Mouse (Mus musculus) left cerebral cortex, adult 2 months (tissue): ENCODE data around the gene Adprhl1. TPM values are rescaled to one million over a fixed set of nuclear protein-coding genes. Genes with fewer than 3 reads are reported as not detected.

Experiments used
- DNase-seq, 2 experiments: peaks; one replicate each; pipeline ENCODE4 v3.0.0; 2021 to 2022; ENCODE audit warnings: low spot score in 2 of 2, mixed read lengths in 1 of 2; ENCODE audit errors: extremely low spot score in 1 of 2
- H3K27ac ChIP-seq: fragments of 200-600 bp; 2 replicates; pipeline ENCODE4 v1.8.1; 2022
- H3K4me3 ChIP-seq: fragments of 200-600 bp; 2 replicates; pipeline ENCODE4 v1.8.1; 2022
- CTCF ChIP-seq: fragments of 200-600 bp; IDR thresholded peaks from 2 replicates; pipeline ENCODE4 v1.8.1; 2022; ENCODE audit warnings: antibody characterized with exemption, mild to moderate bottlenecking, moderate library complexity
- intact Hi-C: fragments of 180-260 bp; cut with DNase I; formaldehyde crosslinking; loops from one replicate; pipeline ENCODE4 v1.15.1; 2025
- total RNA-seq, 2 experiments: library from RNA; stranded (reverse); gene quantifications; 2 replicates each; pipeline ENCODE4 v1.2.3; 2021

Adprhl1 gene
- total RNA-seq, 2 experiments from 2014 or later, result 1.4 to 1.7 TPM

DNA sequence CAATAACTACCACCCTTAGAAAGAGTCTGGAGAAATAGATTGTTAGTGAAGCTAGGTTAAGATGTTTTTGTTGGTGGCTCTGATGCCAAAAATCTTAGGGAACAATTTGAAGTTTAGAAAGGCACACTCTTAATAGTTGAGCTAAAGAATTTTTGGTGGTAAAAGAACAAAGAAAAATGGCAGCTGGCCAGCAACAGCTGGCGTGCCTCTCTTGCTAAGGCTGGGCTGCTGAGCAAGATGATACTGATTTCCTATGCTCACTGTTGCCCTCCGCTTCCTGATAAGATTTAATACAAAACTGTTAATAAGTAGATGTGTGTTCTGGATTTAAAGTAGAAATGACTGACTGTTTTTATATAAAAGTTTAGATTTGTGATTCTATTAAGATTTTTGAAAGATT is 13.6 kb upstream of the Adprhl1 start:
- intact Hi-C loops, result no loop called here
- DNase-seq, result no peak
- TF ChIP-seq CTCF, result no peak
- Histone ChIP-seq H3K27ac (no peak overlapping the region), H3K4me3 (no peak overlapping the region)

DNA sequence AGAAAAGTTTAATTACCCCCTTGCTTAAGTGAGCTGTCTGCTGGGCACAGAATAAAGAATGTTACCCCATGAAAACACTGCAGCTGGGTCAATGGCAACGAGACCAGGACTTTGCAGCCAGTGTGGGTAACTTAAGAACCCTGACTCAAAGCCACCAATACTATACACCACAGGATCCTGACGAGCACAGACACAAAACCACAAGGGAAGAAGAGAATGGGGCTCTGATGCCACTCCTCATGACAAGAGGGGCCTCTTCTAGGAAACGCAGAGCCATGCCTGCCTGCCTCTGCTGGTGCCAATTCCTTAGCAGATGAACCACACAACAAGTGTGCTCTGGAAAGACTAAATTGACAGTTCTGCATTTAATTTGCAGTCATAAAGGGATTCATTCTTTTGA is 9.4 kb upstream of the Adprhl1 start:
- intact Hi-C loops, result no loop called here
- H3K27ac ChIP-seq, result no peak overlapping the region
- no peak for DNase-seq
- no peak overlapping the region for H3K4me3 ChIP-seq
- TF ChIP-seq CTCF, result no peak

DNA sequence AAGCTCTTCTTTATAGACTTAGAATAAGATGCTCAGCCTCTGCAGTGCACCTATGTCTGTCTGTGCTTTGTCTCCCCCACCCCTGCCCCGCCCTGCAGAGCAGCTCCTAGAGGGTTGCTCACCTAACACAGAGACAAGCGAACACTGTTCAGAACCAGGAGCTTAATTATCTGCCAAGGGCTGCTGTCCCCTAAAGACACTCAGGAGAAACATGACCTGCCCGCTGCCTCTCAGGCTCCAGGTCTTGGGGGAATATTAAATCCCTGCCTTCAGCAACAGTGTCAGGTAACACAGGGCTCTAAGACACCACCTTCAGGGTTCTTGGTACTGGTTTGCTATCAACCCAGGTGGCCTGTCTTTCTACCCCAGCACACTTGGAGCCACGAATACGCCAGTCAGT is 549 bp downstream of the Adprhl1 start:
- no peak for DNase-seq
- Histone ChIP-seq H3K27ac (no peak overlapping the region), H3K4me3 (no peak overlapping the region)
- TF ChIP-seq CTCF, result no peak
- intact Hi-C loops, result loop anchor here (5.0 kb wide), 2 partner anchors 96 to 121 kb away; partner anchors contain the start of gene Lamp1

DNA sequence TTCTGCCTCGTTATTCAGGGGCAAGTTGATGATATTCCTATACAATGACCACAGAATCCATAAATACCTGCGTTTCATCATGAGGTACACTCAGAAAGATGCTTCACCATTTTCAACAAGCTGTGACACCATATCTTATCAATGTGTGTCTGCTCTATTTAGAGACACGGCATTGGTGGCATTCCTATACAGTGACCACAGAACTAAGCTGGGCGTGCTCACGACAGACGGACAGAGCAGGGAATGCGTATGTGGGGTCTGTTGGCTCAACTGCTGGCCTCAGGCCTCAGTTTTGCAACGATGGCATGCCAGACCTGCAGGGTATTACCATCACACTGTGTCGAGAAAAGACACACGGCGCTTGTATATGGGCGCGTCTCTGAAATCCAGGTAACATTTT is 1.1 kb downstream of the Adprhl1 start:
- intact Hi-C loops, result loop anchor here (5.0 kb wide), 2 partner anchors 96 to 121 kb away; partner anchors contain the start of gene Lamp1
- TF ChIP-seq CTCF, result no peak
- Histone ChIP-seq H3K27ac (no peak overlapping the region), H3K4me3 (no peak overlapping the region)
- no peak for DNase-seq

DNA sequence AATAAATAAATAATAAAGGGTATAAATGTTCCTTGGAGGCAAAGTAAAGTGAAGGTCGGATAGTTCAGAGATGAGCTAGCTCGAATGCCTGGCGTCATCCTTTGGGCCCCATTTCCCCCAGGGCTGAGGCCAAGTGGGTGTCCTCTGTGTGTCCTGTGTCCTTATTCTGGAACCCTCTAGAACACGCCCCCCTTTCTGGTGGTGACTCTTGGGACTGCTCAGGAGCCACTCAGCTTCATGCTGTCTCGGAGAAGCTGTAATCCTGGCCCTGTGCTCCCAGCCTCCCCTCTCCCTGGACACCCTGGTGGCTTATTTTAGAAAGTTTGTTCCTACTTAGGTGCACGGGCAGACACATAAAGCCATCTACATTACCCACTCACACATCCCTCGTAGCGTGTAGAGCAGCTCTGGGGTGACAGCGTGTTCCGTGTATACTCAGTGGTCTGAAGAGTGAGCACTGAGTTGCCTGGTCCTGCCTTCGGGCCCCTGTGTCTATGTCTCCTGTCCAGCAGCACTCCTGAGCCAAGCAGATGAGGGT is 9.6 kb downstream of the Adprhl1 start:
- Histone ChIP-seq H3K4me3 (no peak overlapping the region), H3K27ac (no peak overlapping the region)
- TF ChIP-seq CTCF, result no peak
- intact Hi-C loops, result no loop called here
- DNase-seq, result no peak

DNA sequence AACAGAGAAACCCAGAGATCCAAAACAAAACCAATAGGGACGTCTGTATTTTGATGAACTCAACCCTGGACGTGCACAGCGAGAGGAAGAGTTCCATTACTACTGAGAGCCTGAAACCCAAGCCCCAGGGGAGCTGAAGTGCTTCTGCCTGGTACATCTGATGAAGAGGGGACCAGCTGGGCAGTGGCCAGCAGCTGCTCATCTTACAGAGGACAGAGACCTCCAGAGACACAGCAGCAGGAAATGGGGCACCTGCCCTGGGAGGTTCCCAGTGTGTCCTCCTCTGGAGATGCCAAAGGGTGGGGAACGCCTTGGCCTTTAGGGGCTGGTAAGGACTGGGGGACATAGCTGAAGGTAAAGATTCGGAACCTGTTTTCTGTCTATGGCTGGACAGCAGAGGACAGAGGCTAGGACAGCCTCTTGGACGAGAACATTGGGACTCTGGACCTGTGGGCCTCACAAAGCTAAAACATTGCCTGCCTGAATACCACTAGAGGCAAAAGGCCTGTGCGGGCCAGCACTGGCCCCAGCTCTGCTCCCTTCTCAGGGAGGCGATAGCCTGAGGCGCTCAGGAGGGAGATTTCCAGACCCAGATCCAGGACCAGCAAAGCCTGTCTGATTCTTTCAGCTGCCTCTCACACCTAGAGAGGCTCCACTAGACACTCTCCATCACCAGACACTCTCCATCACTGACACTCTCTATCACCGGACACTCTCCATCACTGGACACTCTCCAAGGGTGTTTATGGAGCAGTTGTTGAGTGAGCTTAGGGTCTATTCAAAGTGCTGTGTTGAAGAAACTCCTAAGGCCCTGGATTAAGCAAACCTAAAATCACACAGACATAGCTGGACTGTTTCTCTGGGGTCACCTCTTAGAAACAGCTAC is 10.7 kb downstream of the Adprhl1 start:
- no peak overlapping the region for H3K4me3 ChIP-seq
- H3K27ac ChIP-seq, result no peak overlapping the region
- TF ChIP-seq CTCF, result no peak
- DNase-seq, result no peak
- intact Hi-C loops, result no loop called here

DNA sequence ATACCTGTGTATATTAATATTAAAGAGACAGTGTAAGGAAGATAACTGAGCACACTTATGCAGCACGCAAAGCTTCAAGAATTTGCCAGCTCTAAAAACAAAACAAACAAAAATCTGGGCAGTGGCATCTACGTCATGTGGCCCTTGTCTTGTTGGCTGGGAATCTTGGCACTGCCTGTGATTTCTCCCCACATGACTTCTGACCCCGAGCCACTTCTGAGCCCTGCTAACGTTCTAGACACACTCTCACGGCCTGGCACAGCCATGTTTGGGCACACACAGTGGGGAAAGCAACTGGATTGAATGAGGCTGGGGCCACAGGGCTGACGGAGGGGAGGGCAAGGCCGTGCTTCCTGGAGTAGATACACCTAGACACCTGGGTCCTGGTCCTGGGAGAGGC is 13.3 kb downstream of the Adprhl1 start:
- Histone ChIP-seq H3K4me3 (no peak overlapping the region), H3K27ac (no peak overlapping the region)
- no peak for TF ChIP-seq CTCF
- intact Hi-C loops, result no loop called here
- no peak for DNase-seq

DNA sequence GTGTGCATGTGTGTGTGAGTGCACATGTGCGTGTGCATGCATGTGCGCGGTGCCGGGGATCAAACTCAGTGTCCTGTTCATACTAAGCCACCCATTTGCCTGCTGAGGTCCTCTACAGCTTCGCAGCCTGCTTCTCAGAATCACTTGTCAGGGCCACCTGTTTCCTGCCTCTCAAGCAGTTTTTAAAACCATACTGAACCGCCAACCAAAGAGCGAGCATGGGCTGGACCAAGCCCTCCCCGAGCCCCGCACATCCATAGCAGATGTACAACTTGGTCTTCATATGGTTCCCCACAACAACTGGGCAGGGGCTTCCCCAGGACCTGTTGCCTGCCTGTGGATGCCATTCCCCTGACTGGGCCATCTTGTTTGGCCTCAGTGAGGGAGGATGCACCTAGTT is 13.9 kb downstream of the Adprhl1 start:
- no peak for TF ChIP-seq CTCF
- no peak for DNase-seq
- intact Hi-C loops, result no loop called here
- Histone ChIP-seq H3K27ac (no peak overlapping the region), H3K4me3 (no peak overlapping the region)

DNA sequence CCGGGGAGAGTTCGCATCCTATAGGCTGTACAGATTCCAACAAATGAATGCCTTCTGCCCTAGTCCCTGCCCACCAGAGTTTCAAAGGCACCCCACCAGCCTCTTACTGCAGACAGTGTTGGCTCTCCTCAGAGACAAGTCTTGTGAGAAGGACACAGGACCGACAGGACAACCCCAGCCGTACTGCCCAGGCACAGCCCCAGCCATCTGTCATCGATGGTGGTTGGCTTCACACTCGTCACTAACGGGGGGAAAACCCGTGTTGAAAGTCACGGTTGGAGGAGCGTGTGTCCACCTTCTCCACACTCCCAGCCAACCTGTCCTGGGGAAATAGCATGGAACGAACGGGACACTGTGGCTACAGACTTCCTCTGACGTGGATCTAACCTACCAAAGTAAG is 19.2 kb downstream of the Adprhl1 start:
- intact Hi-C loops, result no loop called here
- no peak for TF ChIP-seq CTCF
- H3K27ac ChIP-seq, result no peak overlapping the region
- DNase-seq, result no peak
- H3K4me3 ChIP-seq, result no peak overlapping the region

DNA sequence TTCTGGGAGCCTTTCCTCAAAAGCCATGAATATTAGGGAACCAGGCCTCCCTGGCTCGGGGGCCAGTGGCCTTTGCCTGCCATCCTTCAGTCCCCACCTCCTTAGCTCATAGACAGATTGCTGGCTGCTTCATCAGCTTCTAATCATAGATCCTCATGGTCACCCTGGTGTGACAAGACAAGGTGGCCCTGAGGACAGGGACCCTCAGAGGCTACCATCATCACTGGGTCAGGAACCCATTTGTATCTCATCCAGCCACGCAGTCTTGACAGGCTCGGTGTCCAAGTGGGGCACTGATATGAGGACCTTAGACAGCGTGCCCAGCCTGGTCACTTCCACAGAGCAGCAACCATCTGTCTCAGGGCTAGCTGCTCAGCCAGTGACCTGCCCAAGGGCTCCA is 23.5 kb downstream of the Adprhl1 start:
- TF ChIP-seq CTCF, result no peak
- intact Hi-C loops, result no loop called here

DNA sequence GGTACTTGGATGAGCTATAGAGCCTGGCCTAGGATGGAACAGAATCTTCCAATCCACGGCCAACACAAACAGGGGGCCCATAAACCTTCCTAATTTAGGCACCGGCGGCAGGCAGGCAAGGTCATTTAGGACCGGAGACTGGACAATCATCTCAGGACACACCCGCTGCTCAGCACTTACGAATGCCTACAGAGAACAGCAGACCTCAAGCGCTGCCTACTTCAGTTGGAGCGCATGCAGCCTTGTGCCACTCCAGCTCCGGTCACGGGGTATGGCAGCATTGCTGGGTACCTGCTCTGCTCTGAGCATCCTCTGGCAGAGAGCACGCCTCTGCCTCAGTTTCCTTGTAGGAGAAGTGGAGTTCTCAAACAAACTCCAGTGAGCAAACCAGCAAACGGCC is 24.2 kb downstream of the Adprhl1 start:
- DNase-seq, result no peak
- no peak overlapping the region for H3K27ac ChIP-seq
- H3K4me3 ChIP-seq, result no peak overlapping the region
- TF ChIP-seq CTCF, result no peak
- intact Hi-C loops, result no loop called here

More for the DNA sequence above, 23.5 kb downstream of the Adprhl1 start:
- Histone ChIP-seq H3K27ac (no peak overlapping the region), H3K4me3 (no peak overlapping the region)
- no peak for DNase-seq

DNA sequence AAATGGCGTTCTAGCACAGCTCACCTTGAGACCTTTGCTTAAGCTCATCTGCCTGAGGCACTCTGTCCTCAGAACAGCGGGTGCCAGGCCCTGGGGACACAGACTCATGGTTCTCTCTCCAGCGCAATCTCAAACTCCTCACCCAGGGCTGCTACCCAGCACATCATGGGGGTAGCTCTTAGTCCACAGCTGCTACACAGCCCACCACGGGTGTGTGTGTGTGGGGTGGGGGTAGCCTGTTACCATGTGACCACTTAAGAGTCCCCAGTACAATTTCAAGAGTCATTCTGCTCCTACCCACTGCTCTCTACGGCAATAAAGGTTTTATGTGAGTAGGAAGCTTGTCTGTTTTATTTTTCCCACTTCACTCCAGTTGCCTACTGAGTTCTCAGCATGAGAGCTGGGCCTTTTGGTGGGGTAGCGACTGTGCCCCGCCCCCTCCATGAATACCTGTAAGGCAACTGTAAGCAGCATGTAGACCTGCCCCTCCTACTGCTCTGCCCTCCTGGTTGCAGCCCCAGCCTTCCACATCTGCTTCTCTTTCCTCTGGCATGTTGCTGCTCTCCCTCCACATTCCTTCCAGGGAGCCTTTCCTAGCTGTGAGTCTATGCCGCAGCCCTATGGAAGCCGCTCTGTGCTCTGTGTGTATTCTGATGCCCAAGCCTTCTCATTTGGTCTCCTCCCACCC is 24.9 kb downstream of the Adprhl1 start:
- no peak for TF ChIP-seq CTCF
- intact Hi-C loops, result no loop called here
- DNase-seq, result no peak
- no peak overlapping the region for H3K27ac ChIP-seq
- no peak overlapping the region for H3K4me3 ChIP-seq
